Mouse (Mus musculus) heart, adult 2 months (tissue): ENCODE results near the gene Gm20388. TPM values are rescaled to one million over a fixed set of nuclear protein-coding genes. Genes with fewer than 3 reads are reported as not detected.

Experiments
- DNase-seq, 2 experiments: peaks; one replicate each; pipeline ENCODE4 v3.0.0; 2021
- H3K27ac ChIP-seq: fragments of 200-600 bp; 2 replicates; pipeline ENCODE4 v1.8.1; 2022
- H3K27me3 ChIP-seq: fragments of 200-500 bp; 2 replicates; pipeline ENCODE4 v1.6.1; 2012; ENCODE audit warnings: mild to moderate bottlenecking, low read length, inconsistent platforms, mixed read lengths; ENCODE audit not compliant: control insufficient read depth, insufficient read depth
- H3K36me3 ChIP-seq: fragments of 200-500 bp; 2 replicates; pipeline ENCODE4 v1.6.1; 2012; ENCODE audit warnings: low read length, inconsistent platforms; ENCODE audit not compliant: control insufficient read depth, insufficient read depth
- H3K4me1 ChIP-seq: fragments of 200-500 bp; 2 replicates; pipeline ENCODE4 v1.6.1; 2011; ENCODE audit warnings: low read length; ENCODE audit not compliant: control insufficient read depth, insufficient read depth
- H3K4me3 ChIP-seq: fragments of 200-600 bp; 2 replicates; pipeline ENCODE4 v1.8.1; 2022
- H3K79me2 ChIP-seq: fragments of 200-500 bp; replicated peaks from 2 replicates; pipeline ENCODE4 v1.6.1; 2012; ENCODE audit warnings: mild to moderate bottlenecking, inconsistent platforms, low read length, moderate library complexity, mixed read lengths; ENCODE audit not compliant: control insufficient read depth, insufficient read depth
- H3K9ac ChIP-seq: fragments of 200-500 bp; 2 replicates; pipeline ENCODE4 v1.6.1; 2012; ENCODE audit warnings: low read depth, mild to moderate bottlenecking, control low read depth, inconsistent platforms, low read length, mixed read lengths
- CTCF ChIP-seq: fragments of 200-600 bp; IDR thresholded peaks from 2 replicates; pipeline ENCODE4 v1.8.1; 2022; ENCODE audit warnings: antibody characterized with exemption, mild to moderate bottlenecking, moderate library complexity
- EP300 ChIP-seq: fragments of 200-500 bp; IDR thresholded peaks from 2 replicates; pipeline ENCODE4 v1.6.1; 2011; ENCODE audit warnings: low read depth, low read length, control low read depth; ENCODE audit not compliant: insufficient read depth
- POLR2A ChIP-seq: fragments of 200-500 bp; IDR thresholded peaks from 2 replicates; pipeline ENCODE4 v1.6.1; 2011; ENCODE audit warnings: mild to moderate bottlenecking, low read depth, low read length, control low read depth; ENCODE audit not compliant: insufficient read depth
- WGBS: fragments of 180-500 bp; shearing (Covaris S2); methylation state at CpG from one replicate; pipeline ENCODE4 v1.1.7; 2018; 5-methylcytosine and 5-hydroxymethylcytosine counted together
- intact Hi-C: fragments of 180-260 bp; cut with DNase I; formaldehyde crosslinking; loops from one replicate; pipeline ENCODE4 v1.15.1; 2025
- polyA plus RNA-seq: library from polyadenylated mRNA; depleted of rRNA; stranded (reverse); fragments of >200 nt; gene quantifications from 2 replicates; pipeline ENCODE4 v1.2.3, GENCODE M21; 2012
- total RNA-seq, 2 experiments: library from RNA; stranded (reverse); gene quantifications; 2 replicates each; pipeline ENCODE4 v1.2.3; 2021

Gene Gm20388
- total and polyA plus RNA-seq, 3 experiments, result 1.8 to 32.3 TPM; not detected in 1

DNA sequence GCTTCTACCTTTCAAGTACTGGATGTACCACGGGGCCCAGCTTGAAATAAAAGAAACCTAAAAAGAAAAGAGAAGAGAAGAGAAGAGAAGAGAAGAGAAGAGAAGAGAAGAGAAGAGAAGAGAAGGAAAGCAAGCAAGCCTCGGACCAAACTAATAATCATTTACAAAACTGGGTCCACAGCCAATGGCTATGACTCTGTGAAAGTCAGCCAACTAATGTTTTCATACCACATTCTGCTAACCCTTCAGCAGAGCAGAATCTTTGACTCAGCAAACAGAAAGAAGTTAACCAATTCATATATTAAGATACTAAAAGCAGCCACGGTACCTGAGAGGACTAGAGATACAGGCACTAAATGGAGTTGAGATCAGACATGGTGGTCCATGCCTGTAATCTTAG, 3381.6 kb downstream of the Gm20388 start:
- peak overlapping the region; percentile 23; the same call in 1 of the 2 replicates for H3K27ac ChIP-seq
- intact Hi-C loops, result no loop called here
- H3K36me3 ChIP-seq, result no peaks in the 10 kb centered on the region

DNA sequence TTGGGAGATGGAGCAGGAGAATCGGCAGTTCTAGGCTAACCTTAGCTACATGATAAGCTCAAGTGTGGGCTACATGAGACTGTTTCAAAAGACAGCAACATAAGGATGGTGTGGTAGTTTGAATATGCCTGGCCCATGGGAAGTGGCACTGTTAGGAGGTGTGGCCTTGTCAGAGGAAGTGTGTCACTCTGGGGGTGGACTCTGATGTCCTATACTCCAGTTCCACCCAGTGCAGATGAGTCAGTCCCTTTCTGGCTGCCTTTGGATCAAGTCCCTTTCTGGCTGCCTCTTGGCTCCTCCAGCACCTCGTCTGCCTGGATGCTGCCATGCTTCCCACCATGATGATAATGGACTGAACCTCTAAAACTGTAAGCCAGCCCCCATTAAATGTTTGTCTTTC, 3382.1 kb downstream of the Gm20388 start:
- H3K4me3 ChIP-seq, result no peak overlapping the region
- H3K27ac ChIP-seq, result no peak overlapping the region; the same call in 1 of the 2 replicates
- H3K27me3 ChIP-seq, result no peaks in the 10 kb centered on the region
- peaks cover 3% of the 10 kb centered on the region; the same call in 1 of the 2 replicates for H3K4me1 ChIP-seq
- TF ChIP-seq CTCF (no peak), POLR2A (no peak), EP300 (no peak)
- no peaks in the 10 kb centered on the region for H3K79me2 ChIP-seq
- no peaks in the 10 kb centered on the region for H3K36me3 ChIP-seq
- DNase-seq, result no peak
- WGBS, result 78% methylated on average over 2 of the region's 2 CpGs
- no peak overlapping the region for H3K9ac ChIP-seq
- intact Hi-C loops, result no loop called here

More for the DNA sequence above, 3381.6 kb downstream of the Gm20388 start:
- TF ChIP-seq POLR2A, result no peak
- no peak for DNase-seq
- peaks cover 3% of the 10 kb centered on the region; the same call in 1 of the 2 replicates for H3K4me1 ChIP-seq
- WGBS, result 71% methylated on average over 3 of the region's 3 CpGs
- no peaks in the 10 kb centered on the region for H3K27me3 ChIP-seq
- H3K4me3 ChIP-seq, result no peak overlapping the region
- H3K79me2 ChIP-seq, result no peaks in the 10 kb centered on the region
- H3K9ac ChIP-seq, result no peak overlapping the region

DNA sequence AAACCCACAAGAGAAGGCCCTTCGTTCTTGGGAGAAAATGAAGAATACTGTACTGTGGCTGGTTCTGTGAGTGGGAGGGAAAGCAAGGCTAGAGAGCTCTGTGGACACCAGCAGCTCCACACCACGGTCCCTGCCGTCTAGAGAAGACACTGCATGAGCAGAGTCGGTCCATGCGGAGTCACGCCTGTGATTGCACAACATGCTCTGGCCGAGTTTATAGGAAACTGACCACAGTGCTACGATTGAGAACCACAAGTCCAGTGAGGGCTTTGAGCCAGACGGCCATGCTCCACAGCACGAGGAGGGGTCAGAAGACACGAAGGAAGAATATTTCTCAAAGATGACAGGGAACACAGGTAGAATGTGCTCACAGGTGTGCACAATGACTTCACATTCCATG, 3387.7 kb downstream of the Gm20388 start:
- Histone ChIP-seq H3K4me3 (no peak overlapping the region), H3K36me3 (no peaks in the 10 kb centered on the region), H3K27me3 (no peaks in the 10 kb centered on the region), H3K4me1 (no peaks in the 10 kb centered on the region), H3K79me2 (no peaks in the 10 kb centered on the region), H3K27ac (no peak overlapping the region), H3K9ac (no peak overlapping the region)
- intact Hi-C loops, result no loop called here
- no peak for DNase-seq
- 90% methylated on average over 11 of the region's 11 CpGs for WGBS
- TF ChIP-seq EP300 (no peak), POLR2A (no peak), CTCF (no peak)

- WGBS, result 70% methylated on average over 4 of the region's 4 CpGs
- H3K36me3 ChIP-seq, result no peaks in the 10 kb centered on the region
- intact Hi-C loops, result no loop called here
- no peak overlapping the region for H3K4me3 ChIP-seq
- no peak for DNase-seq
- no peaks in the 10 kb centered on the region for H3K4me1 ChIP-seq
- no peak for TF ChIP-seq POLR2A
- TF ChIP-seq EP300, result no peak
- TF ChIP-seq CTCF, result no peak
- H3K79me2 ChIP-seq, result no peaks in the 10 kb centered on the region
- no peaks in the 10 kb centered on the region for H3K27me3 ChIP-seq
- H3K27ac ChIP-seq, result no peak overlapping the region
- no peak overlapping the region for H3K9ac ChIP-seq
Observed at GRCm38 (mm10) chr8:123308738-123309137, 3398.1 kb downstream of the Gm20388 start.

GRCm38 (mm10) chr8:123317781-123318466, 3407.3 kb downstream of the Gm20388 start:
- 5% methylated on average over 21 of the region's 21 CpGs for WGBS
- Histone ChIP-seq H3K27me3 (no peaks in the 10 kb centered on the region), H3K4me1 (peaks cover 2% of the 10 kb centered on the region; the same call in 1 of the 2 replicates), H3K9ac (peak overlapping the region; percentile 43; the same call in 1 of the 2 replicates), H3K27ac (no peak overlapping the region), H3K79me2 (no peaks in the 10 kb centered on the region), H3K36me3 (no peaks in the 10 kb centered on the region), H3K4me3 (peak overlapping the region; percentile 58)
- TF ChIP-seq POLR2A, result no peak
- no peak for TF ChIP-seq CTCF
- TF ChIP-seq EP300, result no peak
- intact Hi-C loops, result loop anchor here (2.0 to 5.0 kb wide), 2 partner anchors 63 to 104 kb away; partner anchors contain the start of genes Def8, Vps9d1 and Zfp276
- no peak for DNase-seq

- Histone ChIP-seq H3K27me3 (no peaks in the 10 kb centered on the region), H3K4me1 (peaks cover 2% of the 10 kb centered on the region; the same call in 1 of the 2 replicates), H3K79me2 (no peaks in the 10 kb centered on the region), H3K36me3 (no peaks in the 10 kb centered on the region), H3K4me3 (peak within 1 kb of the TSS; percentile 58), H3K9ac (peak within 1 kb of the TSS; percentile 43; the same call in 1 of the 2 replicates), H3K27ac (no peak within 1 kb of the TSS; the same call in 1 of the 2 replicates)
- TF ChIP-seq POLR2A, result peak; percentile 81
- peak; percentile 60 for TF ChIP-seq CTCF
- TF ChIP-seq EP300, result no peak
- WGBS, result under 1% methylated on average over 24 of the region's 24 CpGs
- DNase-seq, result peak; percentile 93 to 95
- intact Hi-C loops, result loop anchor here (2.0 to 5.0 kb wide), 2 partner anchors 64 to 104 kb away; partner anchors contain the start of genes Def8, Vps9d1 and Zfp276
Observed at GRCm38 (mm10) chr8:123318467-123318911, 3407.8 kb downstream of the Gm20388 start, which contains the start of gene Fanca. TSS of gene Fanca (minus strand) at chr8:123318576.
